Mouse (Mus musculus) ovary, adult 18-20 months (tissue): ENCODE measurements at regions not wholly inside any gene's neighbourhood (a gene's known extent, or its start where the extent isn't known, plus 50 kb on each side); places are given as distances from the start of the nearest gene placed in this dataset.

ENCODE experiments used
- DNase-seq: peaks from one replicate; pipeline ENCODE4 v3.0.0; 2022; ENCODE audit warnings: low spot score, mixed read lengths

GRCm38 (mm10) chr2:72674856-72675440 lies 199.0 kb downstream of the Cdca7 start:
- DNase-seq, result no peak

GRCm38 (mm10) chr2:72677731-72678130 lies 201.8 kb downstream of the Cdca7 start:
- DNase-seq, result no peak

- no peak for DNase-seq
Measured at GRCm38 (mm10) chr2:72688031-72688430, 212.1 kb downstream of the Cdca7 start.

- DNase-seq, result no peak
Measured at GRCm38 (mm10) chr2:72701081-72701480, 225.1 kb downstream of the Cdca7 start.

GRCm38 (mm10) chr2:72703238-72703637 lies 227.3 kb downstream of the Cdca7 start:
- no peak for DNase-seq

GRCm38 (mm10) chr2:72707676-72708659 lies 232.0 kb downstream of the Cdca7 start:
- no peak for DNase-seq

- no peak for DNase-seq
Measured at GRCm38 (mm10) chr2:72716931-72717330, 241.0 kb downstream of the Cdca7 start.

- DNase-seq, result no peak
Measured at GRCm38 (mm10) chr2:72728699-72729098, 251.5 kb downstream of the Sp3 start.

GRCm38 (mm10) chr2:72733371-72733770 lies 246.9 kb downstream of the Sp3 start:
- DNase-seq, result no peak

GRCm38 (mm10) chr2:72735035-72735434 lies 245.2 kb downstream of the Sp3 start:
- no peak for DNase-seq

- DNase-seq, result no peak
Measured at GRCm38 (mm10) chr2:72736685-72737084, 243.6 kb downstream of the Sp3 start.

GRCm38 (mm10) chr2:72740391-72741361 lies 239.6 kb downstream of the Sp3 start:
- no peak for DNase-seq

- no peak for DNase-seq
Measured at GRCm38 (mm10) chr2:72741746-72742145, 238.5 kb downstream of the Sp3 start.

GRCm38 (mm10) chr2:72743651-72744050 lies 236.6 kb downstream of the Sp3 start:
- no peak for DNase-seq

- no peak for DNase-seq
Measured at GRCm38 (mm10) chr2:72744901-72745300, 235.3 kb downstream of the Sp3 start.

GRCm38 (mm10) chr2:72746476-72747215 lies 233.6 kb downstream of the Sp3 start:
- DNase-seq, result no peak

GRCm38 (mm10) chr2:72747299-72747698 lies 232.9 kb downstream of the Sp3 start:
- no peak for DNase-seq

- DNase-seq, result no peak
Measured at GRCm38 (mm10) chr2:72749495-72749894, 230.8 kb downstream of the Sp3 start.

GRCm38 (mm10) chr2:72751441-72751840 lies 228.8 kb downstream of the Sp3 start:
- DNase-seq, result no peak

- DNase-seq, result peak; percentile 2
Measured at GRCm38 (mm10) chr2:72752624-72753176, 227.5 kb downstream of the Sp3 start.
